Mouse (Mus musculus): ENCODE data around the gene Atp13a3.

DNA sequence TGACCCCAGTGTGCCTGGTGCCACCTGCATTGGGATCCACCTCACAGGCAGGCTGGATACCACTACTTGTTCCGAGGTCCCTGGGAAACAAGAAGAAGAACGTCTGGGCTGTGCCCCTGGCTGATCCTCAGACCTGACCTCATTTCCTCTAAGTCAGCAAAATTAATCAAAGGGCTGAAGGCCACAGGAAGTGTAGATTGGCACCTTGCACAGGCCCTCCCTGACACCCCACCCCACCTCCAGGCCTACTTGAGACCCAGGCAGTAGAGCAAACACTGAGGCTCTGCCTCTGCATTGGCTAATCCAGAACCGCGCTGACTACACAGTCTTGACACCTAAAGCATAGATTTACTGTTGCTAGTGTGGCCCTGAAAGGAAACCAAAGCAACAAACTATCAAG is 140.2 kb downstream of the Atp13a3 start:
- no peak for TF ChIP-seq POLR2A (IDR thresholded peaks at IDR 0.05; ENCODE audit: extremely low read depth, insufficient read depth, low read length)
- TF ChIP-seq CTCF (IDR thresholded peaks at IDR 0.05; ENCODE audit: extremely low read depth, insufficient read depth, low read length), result no peak
